Mouse (Mus musculus): ENCODE measurements around the gene Slc9a2.

- TF ChIP-seq CTCF (IDR thresholded peaks at IDR 0.05) (peak; percentile 34), EP300 (IDR thresholded peaks at IDR 0.05) (no peak)
Observed at GRCm38 (mm10) chr1:40677306-40677705, 3.1 kb upstream of the Slc9a2 start.
